Mouse (Mus musculus) heart, postnatal 10 days (tissue): ENCODE results near the gene Arhgap45. TPM values are rescaled to one million over a fixed set of nuclear protein-coding genes. Genes with fewer than 3 reads are reported as not detected.
A peak's percentile ranks its signal among the peaks of the same experiment; 100 is the strongest.

Source experiments
- DNase-seq, 2 experiments: peaks; one replicate each; pipeline ENCODE4 v3.0.0; 2021
- intact Hi-C: fragments of 180-260 bp; cut with DNase I; formaldehyde crosslinking; loops from one replicate; pipeline ENCODE4 v1.15.1; 2025
- total RNA-seq, 2 experiments: library from RNA; stranded (reverse); gene quantifications; 2 replicates each; pipeline ENCODE4 v1.2.3; 2021

Arhgap45 gene
- total RNA-seq, 2 experiments from 2014 or later: 5.0 to 6.1 TPM

- DNase-seq: no peak
- intact Hi-C loops: no loop called here
These were observed 4.7 kb upstream of the Arhgap45 start for GRCm38 (mm10) chr10:80011740-80012139.

- DNase-seq: no peak
- intact Hi-C loops: no loop called here
These were observed 2.8 kb upstream of the Arhgap45 start for GRCm38 (mm10) chr10:80013609-80014008.

GRCm38 (mm10) chr10:80014484-80015290 is 1.8 kb upstream of the Arhgap45 start:
- intact Hi-C loops: no loop called here

DNA sequence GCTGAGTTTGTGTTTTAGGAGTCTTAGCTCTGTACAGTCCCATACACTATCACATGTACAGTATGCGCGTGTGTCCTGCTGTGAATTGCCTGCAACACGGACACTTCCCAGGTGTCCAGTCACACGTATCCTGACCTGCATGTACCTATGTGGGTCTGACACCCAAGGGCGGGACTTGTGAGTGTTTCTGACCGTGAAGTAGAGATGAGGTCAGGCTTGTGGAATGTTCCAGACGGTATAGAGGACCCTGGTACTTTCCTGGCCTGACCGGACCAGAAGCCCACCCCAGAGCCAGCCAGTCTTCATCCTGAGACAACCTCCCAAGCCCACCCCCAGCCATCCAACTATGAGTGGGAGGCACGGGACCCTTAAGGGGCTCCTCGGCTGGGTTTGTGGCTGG is 870 bp upstream of the Arhgap45 start:
- intact Hi-C loops: no loop called here
- no peak for DNase-seq

More at GRCm38 (mm10) chr10:80014484-80015290, 1.8 kb upstream of the Arhgap45 start:
- no peak for DNase-seq

DNA sequence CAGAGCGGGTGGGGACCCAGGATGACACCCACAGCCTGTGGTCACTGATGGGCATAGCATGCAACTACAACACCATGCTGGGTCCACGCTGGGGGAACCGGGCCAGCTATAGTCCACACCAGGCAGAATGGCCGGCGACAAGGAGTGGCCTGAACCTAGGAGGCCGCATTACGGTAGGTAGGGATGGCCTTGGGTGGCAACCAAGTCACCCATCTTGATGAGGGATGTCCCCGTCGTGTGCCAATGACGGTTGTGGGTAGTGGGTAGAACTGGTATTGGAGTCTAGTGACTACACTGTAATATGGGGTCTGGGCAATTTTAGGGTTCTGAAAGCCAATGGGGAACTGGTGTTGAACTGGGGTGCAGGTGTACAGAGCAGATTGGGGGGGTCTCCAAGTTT is 478 bp downstream of the Arhgap45 start:
- no peak for DNase-seq
- intact Hi-C loops: no loop called here

- peak in 1 of 2 experiments; percentile 58 for DNase-seq
- intact Hi-C loops: no loop called here
These were observed 908 bp downstream of the Arhgap45 start for GRCm38 (mm10) chr10:80017361-80017760.

DNA sequence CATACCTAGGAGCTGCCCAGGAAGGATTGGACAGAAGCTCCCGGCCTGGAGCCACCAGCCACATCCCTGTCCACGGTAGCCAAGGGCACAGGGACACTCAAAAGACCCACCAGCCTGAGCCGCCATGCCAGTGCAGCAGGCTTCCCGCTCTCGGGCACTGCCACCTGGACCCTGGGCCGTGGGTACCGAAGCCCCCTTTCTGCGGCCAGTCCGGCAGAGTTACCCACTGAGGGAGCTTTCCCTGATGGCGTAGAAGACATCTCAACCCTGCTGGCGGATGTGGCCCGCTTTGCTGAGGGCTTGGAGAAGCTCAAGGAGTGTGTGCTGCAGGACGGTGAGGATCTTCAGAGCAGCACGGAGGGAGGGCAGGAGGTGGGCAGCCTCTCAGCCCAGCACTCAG is 1.3 kb downstream of the Arhgap45 start:
- DNase-seq: no peak
- intact Hi-C loops: no loop called here

- DNase-seq: peak; percentile 52 to 55
- intact Hi-C loops: no loop called here
These were observed 2.4 kb downstream of the Arhgap45 start for GRCm38 (mm10) chr10:80018739-80019297.

- intact Hi-C loops: no loop called here
These were observed 3.1 kb downstream of the Arhgap45 start for GRCm38 (mm10) chr10:80019471-80020131.

GRCm38 (mm10) chr10:80020191-80020590 is 3.7 kb downstream of the Arhgap45 start:
- intact Hi-C loops: no loop called here
- DNase-seq: no peak

More at GRCm38 (mm10) chr10:80019471-80020131, 3.1 kb downstream of the Arhgap45 start:
- DNase-seq: peak; percentile 44 to 49

DNA sequence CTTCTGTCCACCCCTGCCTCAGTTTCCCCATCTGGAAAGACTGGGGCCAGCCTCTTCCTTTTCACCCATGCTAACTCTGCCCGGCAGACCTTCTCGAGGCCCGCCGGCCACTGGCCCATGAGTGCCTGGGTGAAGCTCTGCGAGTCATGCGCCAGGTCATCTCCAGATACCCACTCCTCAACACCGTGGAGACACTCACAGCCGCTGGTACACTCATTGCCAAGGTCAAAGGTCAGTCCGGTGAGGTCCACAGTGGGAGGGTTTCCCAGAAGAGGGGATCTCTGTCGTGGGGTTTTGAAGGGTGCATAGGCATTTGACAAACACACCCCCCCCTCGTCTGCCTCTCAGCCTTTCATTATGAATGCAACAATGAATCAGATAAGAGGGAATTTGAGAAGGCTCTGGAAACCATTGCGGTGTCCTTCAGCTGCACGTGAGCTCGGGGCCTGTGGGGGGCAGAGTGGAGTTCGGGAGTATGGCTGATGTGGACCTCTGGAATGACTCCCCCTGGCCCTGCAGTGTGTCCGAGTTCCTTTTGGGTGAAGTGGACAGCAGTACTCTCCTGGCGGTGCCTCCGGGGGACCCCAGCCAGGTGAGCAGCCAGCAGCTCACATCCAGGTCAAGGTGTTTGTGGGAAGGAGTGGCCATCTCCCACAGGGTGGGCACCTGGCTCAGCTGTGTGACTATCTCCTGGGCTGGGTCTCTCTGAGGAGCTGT is 4.3 kb downstream of the Arhgap45 start:
- no peak for DNase-seq

DNA sequence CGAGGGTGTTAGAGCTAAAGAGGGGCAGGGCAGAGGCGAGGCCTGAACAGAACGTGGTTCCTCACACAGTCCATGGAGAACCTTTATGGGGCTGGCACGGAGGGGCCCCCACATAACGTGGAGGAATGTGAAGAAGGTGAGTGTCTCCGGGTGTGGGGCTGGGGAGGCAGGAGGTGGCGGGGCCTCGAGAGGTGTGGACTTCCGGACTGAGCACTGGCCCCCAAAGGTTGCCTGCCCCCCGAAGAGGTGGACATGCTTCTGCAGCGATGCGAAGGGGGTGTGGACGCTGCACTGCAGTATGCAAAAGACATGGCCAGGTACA is 4.8 kb downstream of the Arhgap45 start:
- intact Hi-C loops: no loop called here

More for the DNA sequence above, 4.3 kb downstream of the Arhgap45 start:
- intact Hi-C loops: no loop called here

DNA sequence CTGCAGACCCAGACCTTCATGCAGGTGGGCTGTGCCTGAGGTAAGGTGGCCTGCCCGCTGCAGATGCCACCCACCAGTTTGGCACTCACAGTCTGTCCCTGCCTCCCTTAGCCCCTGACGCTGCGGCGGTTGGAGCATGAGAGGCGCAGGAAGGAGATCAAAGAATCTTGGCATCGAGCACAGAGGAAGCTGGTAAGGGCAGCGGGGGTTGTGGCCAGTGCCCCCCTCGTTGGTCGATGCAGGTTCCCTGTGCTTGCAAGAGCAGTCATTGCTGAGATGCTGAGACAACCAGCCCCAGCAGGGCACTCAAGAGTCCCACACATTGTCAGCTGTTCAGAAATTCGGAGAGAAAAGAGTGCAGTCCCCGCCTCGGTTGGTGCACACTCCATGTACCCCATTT is 5.7 kb downstream of the Arhgap45 start:
- no peak for DNase-seq
- intact Hi-C loops: no loop called here

More for the DNA sequence above, 4.8 kb downstream of the Arhgap45 start:
- DNase-seq: no peak

- no peak for DNase-seq
- intact Hi-C loops: no loop called here
These were observed 6.4 kb downstream of the Arhgap45 start for GRCm38 (mm10) chr10:80022806-80023205.

GRCm38 (mm10) chr10:80023758-80024157 is 7.3 kb downstream of the Arhgap45 start:
- intact Hi-C loops: no loop called here

GRCm38 (mm10) chr10:80024229-80025043 is 8.0 kb downstream of the Arhgap45 start:
- no peak for DNase-seq
- intact Hi-C loops: no loop called here

More at GRCm38 (mm10) chr10:80023758-80024157, 7.3 kb downstream of the Arhgap45 start:
- DNase-seq: no peak

DNA sequence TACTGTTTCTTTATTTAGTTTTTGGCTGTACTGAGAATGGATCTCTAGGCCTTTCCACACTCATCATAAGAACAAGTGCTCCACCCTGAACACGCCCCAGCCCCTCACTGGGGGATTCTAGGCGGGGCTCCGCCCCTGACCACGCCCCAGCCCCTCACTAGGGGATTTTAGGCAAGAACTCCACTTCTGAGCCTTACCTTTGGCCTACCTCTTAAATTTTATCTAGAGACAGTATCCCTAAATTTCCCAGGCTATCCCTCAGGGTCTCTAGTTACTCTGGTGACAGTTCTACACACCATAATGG is 8.5 kb downstream of the Arhgap45 start:
- intact Hi-C loops: no loop called here
- no peak for DNase-seq

- intact Hi-C loops: no loop called here
- DNase-seq: no peak
These were observed 9.0 kb downstream of the Arhgap45 start for GRCm38 (mm10) chr10:80025463-80025862.

GRCm38 (mm10) chr10:80025889-80026288 is 9.4 kb downstream of the Arhgap45 start:
- intact Hi-C loops: no loop called here
- DNase-seq: no peak
